Mouse (Mus musculus): ENCODE data around the gene Mab21l3. TPM values are rescaled to one million over a fixed set of nuclear protein-coding genes. Genes with fewer than 3 reads are reported as not detected.

The Mab21l3 gene
- polyA plus RNA-seq, 1 experiment from 2014 or later, result 0.16 TPM

DNA sequence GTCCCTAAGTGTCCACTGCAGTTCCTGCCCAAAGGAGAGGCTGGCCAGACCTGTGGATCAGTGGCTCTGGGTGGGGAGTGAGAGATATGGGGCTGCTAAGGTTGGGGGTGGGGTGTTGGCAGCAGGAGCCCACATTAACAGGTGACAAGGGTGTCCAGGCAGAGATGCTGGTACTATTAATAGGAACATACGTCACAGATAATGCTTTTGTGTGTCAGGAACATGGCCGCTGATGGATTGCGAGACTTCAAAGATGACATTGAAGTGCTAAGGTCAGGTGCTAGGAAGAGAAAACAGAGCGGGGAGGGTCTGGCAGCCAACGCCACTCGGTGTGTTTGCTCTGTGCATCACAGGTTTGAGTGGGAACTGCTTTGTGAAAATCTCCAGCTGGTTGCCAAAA, 44.4 kb downstream of the Mab21l3 start:
- H3K4me1 ChIP-seq (replicated peaks; ENCODE audit: control insufficient read depth, insufficient read depth, low read length), result peaks cover 13% of the 10 kb centered on the region; the same call in 1 of the 2 replicates
- no peak for ATAC-seq
- WGBS, result 64% methylated on average over 6 of the region's 6 CpGs

DNA sequence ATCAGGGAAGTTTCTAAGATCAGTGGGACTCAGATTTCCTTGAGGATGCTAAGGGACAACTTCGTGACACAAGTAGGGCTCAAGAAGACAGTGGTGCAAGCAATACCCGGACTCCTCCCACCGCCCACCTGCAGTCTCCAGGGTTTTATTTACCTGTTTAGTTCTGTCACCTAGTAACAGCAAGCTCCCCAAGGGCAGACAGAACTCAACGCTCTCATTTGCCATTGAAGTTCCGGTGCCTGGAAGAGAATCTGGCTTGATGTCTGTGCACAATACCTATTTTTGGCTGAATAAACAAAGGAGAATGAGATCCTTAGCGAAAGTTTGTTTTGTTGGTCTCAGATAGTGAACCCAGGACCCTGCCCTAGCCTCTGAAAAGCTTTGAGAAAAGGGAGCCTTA, 45.0 kb downstream of the Mab21l3 start:
- peaks cover 13% of the 10 kb centered on the region; the same call in 1 of the 2 replicates for H3K4me1 ChIP-seq (replicated peaks; ENCODE audit: control insufficient read depth, insufficient read depth, low read length)
- no peak for TF ChIP-seq CTCF (IDR thresholded peaks at IDR 0.05; ENCODE audit: low read depth)
- no peaks in the 10 kb centered on the region for H3K36me3 ChIP-seq (ENCODE audit: control insufficient read depth, insufficient read depth)
- H3K9me3 ChIP-seq (ENCODE audit: control insufficient read depth), result no peaks in the 10 kb centered on the region
- H3K27ac ChIP-seq (ENCODE audit: low read depth, low read length), result no peak overlapping the region
- no peak for ATAC-seq
- no peak overlapping the region for H3K4me2 ChIP-seq (replicated peaks; ENCODE audit: low read depth)
- H3K4me3 ChIP-seq (ENCODE audit: low read depth, low read length), result no peak overlapping the region
- no peak overlapping the region for H3K9ac ChIP-seq (ENCODE audit: low read depth, low read length)
- WGBS, result 52% methylated on average over 6 of the region's 6 CpGs
- no peaks in the 10 kb centered on the region for H3K27me3 ChIP-seq (replicated peaks; ENCODE audit: control insufficient read depth, insufficient read depth, low read length)

More for the DNA sequence above, 44.4 kb downstream of the Mab21l3 start:
- Histone ChIP-seq H3K9ac (ENCODE audit: low read depth, low read length) (no peak overlapping the region), H3K4me3 (ENCODE audit: low read depth, low read length) (no peak overlapping the region), H3K27me3 (replicated peaks; ENCODE audit: control insufficient read depth, insufficient read depth, low read length) (no peaks in the 10 kb centered on the region), H3K27ac (ENCODE audit: low read depth, low read length) (peak overlapping the region; percentile 43; the same call in 1 of the 2 replicates), H3K36me3 (ENCODE audit: control insufficient read depth, insufficient read depth) (no peaks in the 10 kb centered on the region), H3K4me2 (replicated peaks; ENCODE audit: low read depth) (no peak overlapping the region), H3K9me3 (ENCODE audit: control insufficient read depth) (no peaks in the 10 kb centered on the region)
- TF ChIP-seq CTCF (IDR thresholded peaks at IDR 0.05; ENCODE audit: low read depth), result no peak

DNA sequence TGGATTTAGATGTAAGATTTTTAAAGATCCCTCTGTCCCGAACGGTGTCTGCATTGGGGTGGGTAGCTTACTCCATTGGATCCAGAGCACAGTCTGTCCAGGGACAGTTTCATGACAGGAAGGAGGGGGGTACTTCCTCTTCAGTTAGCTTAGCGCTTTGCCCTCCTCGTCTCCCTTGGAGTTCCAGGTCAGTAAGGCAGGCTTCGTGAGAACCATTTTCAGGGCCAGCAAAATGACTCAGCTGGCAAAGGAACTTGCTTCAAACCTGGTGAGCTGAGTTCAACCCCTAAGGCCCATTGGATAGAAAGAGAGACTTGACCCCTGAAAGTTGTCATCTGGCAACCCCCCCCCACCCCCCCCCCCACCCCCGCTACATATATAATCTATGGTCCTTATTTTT, 46.0 kb downstream of the Mab21l3 start:
- Histone ChIP-seq H3K9me3 (ENCODE audit: control insufficient read depth) (no peaks in the 10 kb centered on the region), H3K27ac (ENCODE audit: low read depth, low read length) (no peak overlapping the region), H3K4me1 (replicated peaks; ENCODE audit: control insufficient read depth, insufficient read depth, low read length) (peaks cover 15% of the 10 kb centered on the region; the same call in 1 of the 2 replicates), H3K4me2 (replicated peaks; ENCODE audit: low read depth) (no peak overlapping the region), H3K4me3 (ENCODE audit: low read depth, low read length) (no peak overlapping the region), H3K36me3 (ENCODE audit: control insufficient read depth, insufficient read depth) (no peaks in the 10 kb centered on the region), H3K9ac (ENCODE audit: low read depth, low read length) (no peak overlapping the region), H3K27me3 (replicated peaks; ENCODE audit: control insufficient read depth, insufficient read depth, low read length) (no peaks in the 10 kb centered on the region)
- ATAC-seq, result no peak
- WGBS, result 82% methylated on average over 6 of the region's 6 CpGs
- no peak for TF ChIP-seq CTCF (IDR thresholded peaks at IDR 0.05; ENCODE audit: low read depth)

DNA sequence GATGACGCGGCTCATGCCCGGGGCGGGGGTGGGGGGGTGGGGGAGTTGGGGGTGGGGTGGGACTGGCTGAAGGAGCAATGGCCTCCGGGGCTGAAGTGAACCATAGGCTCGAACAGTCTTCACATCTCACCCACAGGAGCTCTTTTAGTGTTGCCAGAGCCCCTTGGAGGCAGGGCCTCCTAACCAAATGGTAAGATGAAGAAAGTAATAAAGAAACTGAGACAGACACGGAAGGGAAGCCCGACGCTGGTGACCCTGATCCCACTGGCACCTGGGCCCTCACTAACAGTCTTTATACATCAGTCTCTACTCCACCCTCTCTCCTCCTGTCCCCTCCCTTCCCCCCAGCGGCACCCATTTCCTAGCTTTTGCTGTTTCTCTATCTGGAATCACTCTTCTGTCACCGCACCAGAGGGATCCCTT, 48.2 kb downstream of the Mab21l3 start:
- no peak for ATAC-seq
- H3K4me3 ChIP-seq (ENCODE audit: low read depth, low read length), result no peak overlapping the region
- no peak for TF ChIP-seq CTCF (IDR thresholded peaks at IDR 0.05; ENCODE audit: low read depth)
- WGBS, result 64% methylated on average over 11 of the region's 11 CpGs
- H3K9ac ChIP-seq (ENCODE audit: low read depth, low read length), result no peak overlapping the region
- H3K27ac ChIP-seq (ENCODE audit: low read depth, low read length), result no peak overlapping the region
- H3K9me3 ChIP-seq (ENCODE audit: control insufficient read depth), result no peaks in the 10 kb centered on the region
- H3K4me1 ChIP-seq (replicated peaks; ENCODE audit: control insufficient read depth, insufficient read depth, low read length), result peaks cover 15% of the 10 kb centered on the region
- H3K4me2 ChIP-seq (replicated peaks; ENCODE audit: low read depth), result no peak overlapping the region
- H3K27me3 ChIP-seq (replicated peaks; ENCODE audit: control insufficient read depth, insufficient read depth, low read length), result no peaks in the 10 kb centered on the region
- H3K36me3 ChIP-seq (ENCODE audit: control insufficient read depth, insufficient read depth), result no peaks in the 10 kb centered on the region

DNA sequence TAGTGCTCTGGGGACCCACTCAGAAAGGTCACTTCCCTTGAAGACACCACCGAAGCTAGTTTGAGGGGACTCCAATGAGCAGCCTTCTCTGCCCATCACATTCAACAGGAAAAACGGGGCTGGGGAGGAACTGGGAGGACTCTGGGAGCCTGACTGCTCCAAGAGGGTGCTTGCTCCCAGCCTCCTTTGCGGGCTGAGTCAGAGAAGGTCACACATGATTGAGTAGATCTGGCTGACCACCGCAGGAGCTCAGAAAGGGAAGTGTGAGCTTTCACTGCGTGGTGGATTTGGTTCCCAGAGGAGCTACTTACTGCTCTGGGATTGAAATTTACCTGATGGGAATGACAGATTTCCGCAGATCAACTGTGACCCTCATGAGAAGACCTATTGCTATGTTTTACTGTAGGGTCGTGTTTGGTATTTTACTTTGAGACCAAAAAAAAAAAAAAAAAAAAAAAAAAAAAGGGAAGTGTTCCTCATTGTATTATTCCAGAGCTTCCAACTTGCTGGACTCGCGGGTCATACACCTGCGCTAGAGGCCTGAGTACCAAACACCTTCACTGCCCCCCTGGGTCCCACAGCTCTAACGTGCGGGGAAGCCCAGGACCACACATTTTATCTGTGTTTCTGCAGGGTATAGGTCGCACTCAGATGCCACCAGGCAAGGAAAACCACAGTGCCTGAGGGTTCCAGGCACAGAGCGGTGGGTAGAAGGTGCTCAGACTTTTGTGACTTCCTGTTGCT, 48.7 kb downstream of the Mab21l3 start:
- 66% methylated on average over 14 of the region's 14 CpGs for WGBS
- Histone ChIP-seq H3K9me3 (ENCODE audit: control insufficient read depth) (no peaks in the 10 kb centered on the region), H3K4me3 (ENCODE audit: low read depth, low read length) (no peak overlapping the region), H3K27ac (ENCODE audit: low read depth, low read length) (no peak overlapping the region), H3K9ac (ENCODE audit: low read depth, low read length) (no peak overlapping the region), H3K36me3 (ENCODE audit: control insufficient read depth, insufficient read depth) (no peaks in the 10 kb centered on the region), H3K4me2 (replicated peaks; ENCODE audit: low read depth) (no peak overlapping the region), H3K27me3 (replicated peaks; ENCODE audit: control insufficient read depth, insufficient read depth, low read length) (no peaks in the 10 kb centered on the region), H3K4me1 (replicated peaks; ENCODE audit: control insufficient read depth, insufficient read depth, low read length) (peaks cover 12% of the 10 kb centered on the region)
- no peak for ATAC-seq
- no peak for TF ChIP-seq CTCF (IDR thresholded peaks at IDR 0.05; ENCODE audit: low read depth)

DNA sequence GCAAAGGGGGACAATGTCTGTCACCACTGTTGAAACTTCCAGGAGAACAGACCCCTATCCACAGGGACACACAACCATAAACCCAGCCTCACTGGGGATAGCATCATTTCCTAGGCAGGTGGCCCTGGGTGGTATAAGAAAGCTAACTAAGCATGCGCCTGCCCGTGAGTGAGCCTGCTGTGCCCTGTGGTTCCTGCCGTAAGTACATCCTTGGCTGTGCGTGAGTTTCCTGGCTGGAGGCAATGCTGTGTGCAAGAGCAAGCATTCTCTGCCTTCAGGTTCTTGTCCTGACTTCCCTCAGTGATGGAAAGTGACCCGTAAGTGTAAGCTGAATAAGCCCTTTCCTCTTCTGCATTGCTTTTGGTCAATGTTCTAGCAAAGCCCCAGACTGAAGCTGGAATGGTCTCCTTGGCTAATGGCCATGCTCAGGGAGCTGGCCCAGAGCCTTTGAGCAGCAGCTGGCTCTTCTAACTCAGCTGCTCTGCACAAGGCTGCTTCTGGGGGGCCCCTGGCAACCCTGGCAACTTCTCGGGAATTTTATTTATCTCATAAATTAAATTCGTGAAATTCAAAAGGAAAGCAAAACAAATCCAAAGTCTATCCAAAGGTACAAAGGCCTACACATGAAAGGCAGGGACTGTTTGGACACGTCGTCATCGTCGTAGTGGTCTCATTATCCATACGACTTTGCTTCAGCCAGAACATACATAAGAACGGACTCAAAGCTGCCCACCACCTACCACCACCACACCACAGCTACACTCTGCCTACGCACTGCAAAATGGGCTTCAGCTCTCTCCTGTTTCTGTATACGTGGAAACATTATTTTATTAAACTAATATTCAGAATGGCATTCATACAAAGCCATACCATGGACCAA, 50.7 kb downstream of the Mab21l3 start:
- no peak for ATAC-seq
- Histone ChIP-seq H3K27me3 (replicated peaks; ENCODE audit: control insufficient read depth, insufficient read depth, low read length) (no peaks in the 10 kb centered on the region), H3K4me3 (ENCODE audit: low read depth, low read length) (no peak overlapping the region), H3K27ac (ENCODE audit: low read depth, low read length) (no peak overlapping the region), H3K4me2 (replicated peaks; ENCODE audit: low read depth) (no peak overlapping the region), H3K4me1 (replicated peaks; ENCODE audit: control insufficient read depth, insufficient read depth, low read length) (peaks cover 2% of the 10 kb centered on the region; the same call in 1 of the 2 replicates), H3K9ac (ENCODE audit: low read depth, low read length) (no peak overlapping the region), H3K9me3 (ENCODE audit: control insufficient read depth) (no peaks in the 10 kb centered on the region), H3K36me3 (ENCODE audit: control insufficient read depth, insufficient read depth) (no peaks in the 10 kb centered on the region)
- 69% methylated on average over 15 of the region's 15 CpGs for WGBS
- no peak for TF ChIP-seq CTCF (IDR thresholded peaks at IDR 0.05; ENCODE audit: low read depth)

Measured in intestine, postnatal 0 days (tissue).